Mouse (Mus musculus): Measurements from ENCODE around the gene Smad3. TPM values are rescaled to one million over a fixed set of nuclear protein-coding genes. Genes with fewer than 3 reads are reported as not detected.

Smad3 gene
- polyA plus RNA-seq, 3 experiments from 2014 or later, result 16.5 to 24.6 (median 16.8) TPM

DNA sequence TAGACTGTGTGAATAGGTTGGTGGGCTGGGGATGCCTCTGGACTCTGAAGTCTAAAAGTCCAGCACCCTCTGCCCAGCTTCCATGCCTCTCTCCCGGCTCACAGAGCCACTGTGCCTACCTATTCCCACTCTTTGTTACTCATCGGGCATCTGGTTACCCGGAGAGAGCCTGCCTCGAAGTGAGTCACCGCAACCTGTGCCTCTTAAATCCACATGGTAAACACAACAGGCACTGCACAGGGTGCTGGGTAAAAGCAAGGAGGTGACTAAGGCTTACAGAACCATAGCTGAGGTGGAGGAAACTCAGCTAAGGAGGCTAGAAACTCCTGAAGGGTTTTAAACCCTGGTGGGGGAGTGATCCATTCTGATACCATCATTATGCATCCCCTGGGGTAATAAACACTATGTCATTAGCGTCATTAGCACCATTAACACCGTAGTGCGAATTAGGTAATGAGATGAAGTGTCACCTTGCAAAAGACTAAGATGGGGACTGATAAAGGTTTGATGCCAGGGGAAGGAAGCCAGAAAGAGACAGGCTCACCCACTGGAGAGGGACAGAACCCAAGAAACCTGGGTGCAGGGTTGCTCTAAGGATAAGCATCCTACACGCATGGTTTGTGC, 38.9 kb downstream of the Smad3 start:
- ATAC-seq, result no peak

DNA sequence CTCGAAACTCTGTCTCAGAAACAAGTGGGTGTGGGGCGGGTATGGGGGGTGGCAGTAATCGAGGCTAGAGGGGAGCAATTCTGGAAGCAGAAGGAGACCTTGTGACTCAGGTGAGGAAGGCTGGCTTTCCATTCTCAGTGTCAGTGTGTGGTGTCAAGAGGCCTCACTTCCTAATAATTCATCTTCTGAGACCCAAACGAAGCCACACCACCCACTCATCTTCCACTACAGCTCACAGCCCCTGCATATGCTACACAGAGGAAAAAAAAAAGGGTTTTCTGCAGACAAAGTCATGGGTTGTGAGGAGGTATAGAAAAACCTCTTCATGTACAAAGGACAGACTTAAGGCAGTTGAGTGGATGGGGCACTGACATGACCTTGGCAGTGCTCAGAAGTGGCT, 39.6 kb downstream of the Smad3 start:
- no peak for ATAC-seq

DNA sequence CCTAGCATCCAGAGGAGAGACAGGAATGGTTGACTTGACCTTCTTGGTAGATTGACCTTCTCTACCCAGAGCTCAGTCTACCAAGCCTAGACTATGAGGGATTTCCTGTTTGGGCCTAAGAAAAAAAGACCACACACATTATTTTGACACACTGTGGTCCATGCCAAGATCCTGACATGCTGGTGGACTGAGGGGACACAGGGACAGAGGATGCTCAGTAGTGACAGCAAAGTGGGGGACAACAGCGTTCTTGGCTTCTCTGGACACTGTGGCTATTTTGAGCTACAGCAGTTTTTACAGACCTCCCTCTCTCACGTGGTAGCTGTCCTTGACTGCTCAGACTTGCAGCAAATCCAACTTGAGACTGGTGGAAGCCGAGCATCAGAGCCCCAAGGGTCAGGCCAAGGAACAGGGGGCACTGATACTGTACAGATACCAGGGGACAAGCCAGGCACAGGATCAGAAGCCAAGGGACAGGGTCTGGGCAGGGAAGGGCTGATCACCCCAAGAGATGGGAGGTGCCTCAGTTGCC, 40.3 kb downstream of the Smad3 start:
- ATAC-seq, result no peak

DNA sequence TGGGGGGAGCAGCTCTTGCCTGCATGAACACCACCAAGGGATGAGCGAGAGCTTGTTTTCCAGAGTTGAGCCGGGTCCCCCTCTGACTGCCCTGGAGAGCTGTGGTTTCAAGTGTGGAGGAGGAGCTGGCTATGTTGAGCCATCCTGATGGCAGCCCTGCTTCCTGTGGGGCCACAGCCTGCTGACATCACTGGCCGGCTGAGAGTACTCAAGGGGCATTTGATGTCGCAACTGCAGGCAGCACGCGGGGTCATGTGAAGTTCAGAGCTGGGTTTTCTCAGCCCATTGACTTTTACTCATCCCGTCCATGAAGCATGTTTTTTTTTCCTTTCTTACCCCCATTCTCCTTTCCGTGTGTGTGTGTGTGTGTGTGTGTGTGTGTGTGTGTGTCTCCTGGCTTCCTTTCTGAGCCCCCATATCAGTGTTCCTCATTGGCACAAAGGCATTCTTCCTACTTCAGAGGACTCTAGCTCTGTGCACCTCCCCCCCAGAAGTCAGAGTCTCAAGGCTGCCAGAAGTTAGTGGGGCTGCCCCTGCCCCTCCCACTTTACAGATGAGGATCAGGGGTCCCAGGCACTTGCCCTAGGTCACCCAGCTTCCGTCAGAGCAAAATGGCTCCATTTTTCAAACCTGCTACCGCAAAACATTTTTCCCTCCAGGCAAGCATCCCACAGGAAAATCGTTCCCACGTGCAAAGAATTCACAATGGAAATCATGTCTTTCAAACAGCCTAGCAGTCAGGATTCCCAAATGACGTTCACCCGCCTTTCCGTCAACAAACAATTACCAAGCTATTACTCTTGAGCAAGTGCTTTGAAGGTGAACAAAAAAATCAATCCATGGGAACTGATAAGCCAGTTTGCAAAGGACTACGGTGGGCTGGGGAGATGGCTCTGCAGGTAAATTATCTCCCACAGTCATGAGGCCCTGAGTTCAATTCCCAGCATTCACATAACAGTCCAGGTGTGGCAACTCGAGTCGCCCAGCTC, 41.4 kb downstream of the Smad3 start:
- no peak for ATAC-seq

DNA sequence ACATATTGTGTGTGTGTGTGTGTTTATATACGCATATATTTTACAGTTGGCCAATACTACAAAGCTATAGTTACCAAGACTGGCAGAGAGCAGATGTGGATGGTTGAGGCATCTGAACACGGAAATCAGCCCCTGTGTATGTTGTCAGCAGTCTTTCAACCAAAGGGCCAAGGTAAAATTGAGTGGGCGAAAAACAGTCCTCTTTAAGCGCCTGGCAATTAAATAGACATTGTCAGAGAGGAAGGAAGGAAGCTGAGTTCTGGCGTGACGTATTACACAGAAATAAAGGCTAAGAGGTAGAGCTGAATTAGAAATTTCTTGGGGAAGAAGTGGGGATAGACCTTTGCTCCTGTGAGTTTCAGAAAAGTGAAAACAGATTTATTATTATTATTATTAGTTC, 43.2 kb downstream of the Smad3 start:
- peak; percentile 60 for ATAC-seq

DNA sequence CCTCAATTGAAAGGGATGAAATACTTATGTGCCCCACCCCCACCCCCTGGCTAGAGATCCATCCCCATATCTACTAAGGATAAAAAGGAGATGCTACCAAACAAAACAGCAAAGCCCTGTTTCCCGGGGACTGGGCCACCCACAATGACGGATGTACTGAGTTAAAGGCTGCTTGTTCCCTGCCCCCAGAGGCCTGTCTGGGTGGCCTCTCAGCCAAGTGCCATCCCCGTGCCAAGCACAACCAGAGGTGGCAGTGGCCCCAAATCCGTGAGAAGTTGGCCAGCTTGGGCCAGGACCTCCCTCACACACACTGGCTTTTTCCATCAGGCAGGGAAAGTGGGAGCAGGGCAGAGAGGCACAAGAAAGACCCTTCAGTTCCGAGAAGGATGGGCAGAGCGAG, 45.0 kb downstream of the Smad3 start:
- no peak for ATAC-seq

DNA sequence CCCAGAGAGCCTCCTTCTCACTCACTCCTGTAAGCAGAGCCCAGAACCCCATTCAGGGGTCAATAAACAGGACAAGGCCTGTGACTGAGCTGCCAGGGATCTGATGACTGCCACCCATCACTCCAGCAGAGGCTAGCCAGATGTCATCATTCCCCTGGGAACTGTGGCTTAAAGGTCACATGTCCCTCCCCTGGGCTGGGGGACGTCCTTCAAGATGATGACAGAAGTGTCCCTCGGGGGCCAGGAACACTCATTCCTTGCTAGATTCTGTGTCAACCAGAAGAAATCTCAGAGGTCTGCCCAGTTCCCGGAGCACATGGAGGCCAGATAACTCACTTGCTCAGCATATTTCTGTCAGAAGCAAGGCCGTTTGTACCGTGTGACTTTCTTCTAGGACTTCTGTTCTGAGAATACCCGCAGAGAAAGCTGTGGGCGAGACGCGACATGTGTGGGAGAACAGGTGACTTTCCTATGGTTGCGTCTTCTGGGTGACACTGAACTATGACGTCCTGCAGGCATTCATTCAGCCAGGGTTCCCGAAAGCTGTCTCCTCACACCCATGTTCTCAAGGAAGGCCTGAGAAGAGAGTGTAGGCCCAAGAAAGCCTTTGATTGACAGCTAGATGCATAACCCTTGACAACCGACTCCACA, 46.1 kb downstream of the Smad3 start:
- ATAC-seq, result peak; percentile 41

DNA sequence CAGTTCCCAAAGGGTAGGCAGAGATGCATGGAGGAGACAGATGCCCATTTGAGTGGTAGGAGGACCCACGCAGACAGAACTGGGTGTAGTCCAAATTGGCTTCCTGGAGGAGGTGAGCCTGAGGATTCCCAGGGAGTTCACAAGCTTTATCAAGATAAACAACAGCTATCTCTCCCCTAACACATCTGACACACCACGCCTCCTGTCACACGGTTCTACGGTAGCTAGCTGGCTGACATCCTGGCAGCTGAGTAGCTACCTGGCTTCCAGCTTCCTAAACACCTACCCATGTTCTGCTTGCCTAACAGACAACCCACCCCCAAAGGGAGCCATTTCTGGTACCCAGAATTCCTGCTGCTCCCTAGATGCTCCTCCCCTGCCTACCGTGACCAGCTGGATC, 47.9 kb downstream of the Smad3 start:
- no peak for ATAC-seq

DNA sequence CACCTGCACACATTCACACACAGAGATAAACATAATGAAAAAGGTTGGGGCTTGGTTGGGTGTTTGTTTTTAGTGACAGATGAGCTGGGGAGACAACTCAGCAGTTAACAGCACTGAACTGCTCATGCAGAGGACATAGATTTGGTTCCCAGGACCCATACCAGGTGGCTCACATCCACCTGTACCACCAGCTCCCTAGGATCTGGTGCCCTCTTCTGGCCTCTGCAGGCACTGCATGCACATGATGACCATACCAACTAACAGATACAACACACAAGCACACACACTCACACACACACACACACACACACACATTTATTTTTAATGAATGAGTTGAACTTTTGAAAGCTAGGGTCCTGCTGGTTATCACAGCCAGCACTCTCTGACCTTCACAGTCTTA, 48.5 kb downstream of the Smad3 start:
- no peak for ATAC-seq

DNA sequence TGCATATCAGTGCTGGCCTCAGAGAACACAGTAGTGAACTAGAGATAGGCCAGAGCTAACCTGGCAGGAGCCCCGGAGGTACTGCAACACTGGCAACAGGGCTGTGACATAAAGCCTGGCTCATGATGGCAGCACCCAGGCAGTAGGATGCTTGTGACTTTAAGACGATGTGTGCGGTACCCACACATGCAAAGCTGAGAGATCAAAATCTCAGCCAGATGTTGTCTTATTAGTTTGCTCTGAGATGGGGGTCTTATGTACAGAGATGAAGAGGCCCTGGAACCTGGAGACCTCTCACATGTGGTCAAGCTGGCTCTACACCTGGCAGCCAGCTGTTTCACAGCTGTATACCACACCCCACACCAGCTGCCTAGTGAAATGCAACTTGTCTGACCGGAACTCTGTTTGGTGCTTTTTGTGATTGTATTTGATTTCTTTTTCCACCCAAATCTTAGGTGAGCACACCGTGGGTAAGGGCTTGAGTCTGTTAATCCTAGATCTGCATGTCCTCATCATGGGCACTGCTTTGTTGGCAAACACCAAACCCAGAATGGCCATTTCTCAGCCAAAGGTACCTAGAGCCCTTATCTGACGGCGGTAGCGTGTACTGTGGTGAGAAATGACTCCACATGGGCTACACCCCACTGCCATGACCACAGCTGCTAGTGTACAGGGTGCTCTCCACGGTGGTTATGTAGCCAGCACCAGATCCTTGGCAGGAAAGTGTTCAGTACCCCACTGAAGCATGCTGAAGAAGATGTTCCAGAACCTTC, 49.8 kb downstream of the Smad3 start:
- no peak for ATAC-seq

DNA sequence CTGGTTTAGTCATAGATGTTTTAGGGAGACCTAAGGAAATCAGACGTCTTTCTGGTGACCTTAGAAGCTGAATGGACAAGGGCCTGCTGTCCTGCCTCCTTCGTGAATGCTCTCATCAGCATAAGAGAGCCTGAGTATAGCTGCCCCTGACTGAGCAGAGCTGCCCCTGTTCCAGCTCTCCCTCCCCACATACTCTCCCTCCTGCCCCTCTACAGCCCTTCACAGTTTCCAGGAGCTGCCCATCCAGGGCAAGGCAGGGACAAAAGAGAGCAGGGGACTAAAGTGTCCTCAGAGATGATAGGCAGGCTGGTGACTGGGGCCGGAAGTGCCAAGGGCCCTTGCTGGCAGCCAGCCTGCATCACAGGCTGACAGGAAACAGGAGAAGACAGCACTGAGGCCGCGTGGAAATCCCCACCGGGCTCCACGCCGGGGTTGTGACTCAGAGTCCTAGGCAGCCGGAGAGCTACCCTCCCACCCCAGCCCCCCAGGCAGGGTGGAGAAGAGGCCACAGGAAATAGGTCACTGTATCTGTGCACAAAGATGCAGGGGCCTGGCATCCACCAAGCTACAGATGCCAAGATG, 51.6 kb downstream of the Smad3 start:
- ATAC-seq, result peak; percentile 96

DNA sequence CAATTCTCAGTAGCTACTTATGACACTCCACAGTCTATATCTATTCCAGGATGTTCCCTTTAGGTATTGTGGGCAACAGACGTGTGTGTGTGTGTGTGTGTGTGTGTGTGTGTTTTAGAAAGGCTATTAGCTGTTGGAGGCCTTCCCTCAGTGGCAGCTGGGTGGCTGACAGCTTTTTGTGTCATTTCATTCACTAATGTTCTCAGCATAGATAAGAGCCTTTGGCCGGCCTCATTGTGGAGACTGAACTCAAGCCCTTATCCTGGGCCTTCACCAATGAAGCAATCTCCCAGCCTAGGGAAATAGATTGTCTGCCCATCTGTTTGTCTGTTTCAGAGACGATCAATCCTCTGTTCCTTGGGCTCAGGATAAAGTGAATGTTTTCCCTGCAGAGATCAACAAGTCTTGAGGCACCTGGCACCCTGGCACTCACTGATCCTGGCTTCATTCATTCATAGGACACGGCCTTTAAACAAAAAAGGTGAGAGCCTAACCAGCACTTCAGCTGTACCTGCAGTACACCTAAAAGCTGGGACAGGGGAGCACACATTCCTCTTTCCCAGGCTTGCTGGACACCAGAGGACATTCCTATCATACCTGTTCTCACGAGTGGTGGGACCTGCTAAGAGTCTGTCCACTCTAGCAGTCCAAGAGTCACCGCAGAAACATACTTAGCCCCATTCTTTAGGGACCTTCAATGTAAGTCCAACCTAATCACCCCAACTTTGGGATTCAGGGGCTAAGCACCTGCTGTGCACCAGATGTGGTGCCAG, 52.6 kb downstream of the Smad3 start:
- ATAC-seq, result no peak

DNA sequence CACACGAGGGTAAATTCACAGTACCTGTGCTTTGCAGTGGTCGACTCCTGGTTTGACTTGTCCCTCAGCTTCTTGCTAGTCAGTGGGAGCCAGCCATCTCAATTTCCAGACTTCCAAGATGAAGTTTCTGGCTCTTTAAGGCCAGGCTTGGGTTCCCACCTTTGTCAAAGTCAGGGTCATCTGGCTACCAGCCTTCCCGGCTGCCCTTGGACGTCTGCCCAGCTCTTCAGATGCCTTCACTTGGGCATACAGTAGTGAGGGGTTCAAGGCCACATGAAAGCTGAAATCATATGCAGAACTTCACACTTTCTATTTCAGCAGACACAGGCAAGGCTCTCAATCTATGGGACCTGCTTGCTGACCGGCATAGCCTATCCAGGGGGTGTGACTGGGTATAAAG, 53.7 kb downstream of the Smad3 start:
- no peak for ATAC-seq

DNA sequence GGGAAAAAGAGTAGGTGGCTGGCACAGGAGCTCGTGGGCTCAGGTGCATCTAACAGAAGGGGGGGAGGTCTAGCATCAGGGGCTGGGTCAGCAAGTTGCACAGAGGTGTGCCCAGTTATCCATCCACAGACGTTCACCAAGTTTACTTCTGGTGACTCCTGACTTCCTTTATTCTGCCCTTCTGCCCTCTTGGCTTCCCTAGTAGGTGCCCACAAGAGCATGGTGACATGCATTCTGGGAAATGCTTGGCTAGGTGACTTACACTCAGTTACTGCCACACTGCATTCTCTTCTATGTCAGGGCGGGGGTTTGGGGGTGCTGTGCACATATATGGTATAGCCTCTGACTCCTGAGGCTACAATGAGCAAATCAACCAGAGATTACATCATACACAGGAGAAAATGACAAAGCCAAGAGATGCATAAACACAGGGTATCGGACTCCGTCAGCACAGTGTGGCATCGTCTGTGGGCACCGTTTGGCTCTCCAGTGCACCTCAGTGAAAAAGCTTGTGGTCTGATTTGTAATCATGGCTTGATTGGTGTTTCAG, 54.5 kb downstream of the Smad3 start:
- no peak for ATAC-seq

DNA sequence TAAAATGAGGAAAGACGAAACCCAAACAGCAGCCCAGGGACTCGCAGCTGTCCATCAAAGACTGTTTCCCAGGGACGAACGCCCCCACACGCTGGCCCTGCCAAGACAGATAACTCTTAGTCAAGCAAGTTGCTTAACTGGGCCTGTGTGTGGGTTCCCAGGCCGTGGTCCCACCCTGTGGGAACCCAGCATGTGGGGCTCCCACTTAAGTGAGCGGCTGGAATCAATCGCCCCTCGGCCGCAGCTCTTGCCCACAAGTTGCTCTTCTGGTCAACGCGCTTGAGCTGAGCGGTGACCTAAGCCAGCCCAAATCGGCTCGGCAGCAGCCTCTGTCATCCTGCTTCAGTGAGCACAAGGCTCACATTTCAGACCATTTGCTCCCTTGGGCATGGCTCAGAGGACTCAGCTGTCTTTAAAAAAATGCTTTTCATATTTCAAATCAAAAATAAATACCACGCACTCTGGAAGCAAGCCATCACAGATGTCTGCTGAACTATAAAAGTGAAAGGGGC, 55.2 kb downstream of the Smad3 start:
- no peak for ATAC-seq

DNA sequence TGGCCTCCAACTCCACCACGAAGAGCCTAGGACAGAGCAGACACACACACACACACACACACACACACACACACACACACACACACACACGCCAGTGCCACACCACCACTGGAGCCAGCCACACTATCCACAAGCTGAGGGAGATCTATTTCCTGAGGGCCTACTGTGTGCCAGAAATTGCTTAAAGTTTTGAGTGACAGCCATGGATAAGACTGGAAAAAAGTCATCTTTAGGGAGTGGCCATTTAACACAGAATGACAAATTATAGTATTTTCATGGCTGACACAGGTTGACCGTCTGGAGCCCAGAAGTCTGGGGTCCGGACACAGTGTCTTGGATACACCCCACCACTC, 55.9 kb downstream of the Smad3 start:
- no peak for ATAC-seq

DNA sequence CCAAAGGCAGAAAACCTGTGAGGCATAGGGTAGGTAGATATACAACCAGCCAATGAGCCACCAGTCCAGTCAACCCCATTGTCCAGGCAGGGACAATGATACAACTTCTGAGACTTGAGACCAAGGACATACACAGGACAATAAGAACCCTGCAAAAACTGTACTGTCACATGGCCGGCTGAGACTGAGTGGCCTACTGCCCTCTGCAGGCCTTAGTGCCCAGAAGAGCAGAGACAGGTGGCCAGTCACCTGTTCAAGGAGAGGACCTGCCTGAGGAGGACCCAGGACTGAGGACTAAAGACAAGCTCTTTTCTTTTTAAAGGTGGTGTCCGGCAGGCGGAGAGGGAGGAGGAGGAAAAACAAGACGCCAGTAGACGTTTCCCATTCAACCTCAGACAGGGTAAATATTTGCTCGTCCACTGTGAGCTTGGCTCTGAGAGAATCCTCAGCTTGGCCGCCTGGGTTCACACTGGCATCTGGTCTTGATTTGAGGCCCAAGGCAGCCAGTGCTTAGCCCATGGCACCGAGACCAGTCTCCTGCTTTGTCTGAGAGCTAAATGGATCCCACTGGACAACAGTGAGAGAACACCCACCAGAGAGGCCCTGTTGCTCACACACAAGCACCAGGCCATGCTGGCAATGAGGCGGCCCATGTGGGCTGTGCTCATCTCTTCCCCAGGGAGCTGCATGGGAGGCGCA, 56.4 kb downstream of the Smad3 start:
- ATAC-seq, result no peak

DNA sequence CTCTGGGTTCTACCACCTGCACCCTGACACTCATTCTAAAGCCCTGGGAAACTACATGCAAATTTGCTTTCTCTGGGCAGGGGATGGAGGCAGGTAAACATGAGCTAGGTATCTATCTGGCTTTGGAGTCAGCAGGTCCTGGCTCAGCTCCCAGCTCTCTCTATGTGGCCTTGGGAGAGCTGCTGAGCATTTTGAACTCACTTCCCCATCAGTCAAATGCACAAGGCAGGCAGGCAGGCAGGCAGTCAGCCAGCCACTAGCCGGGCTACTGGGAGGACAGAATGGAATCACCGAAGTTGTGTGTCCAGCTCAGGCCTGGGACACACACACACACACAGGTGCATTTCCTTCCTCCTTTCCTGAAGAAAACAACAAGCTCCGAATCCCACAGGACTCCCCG, 58.6 kb downstream of the Smad3 start:
- ATAC-seq, result no peak

DNA sequence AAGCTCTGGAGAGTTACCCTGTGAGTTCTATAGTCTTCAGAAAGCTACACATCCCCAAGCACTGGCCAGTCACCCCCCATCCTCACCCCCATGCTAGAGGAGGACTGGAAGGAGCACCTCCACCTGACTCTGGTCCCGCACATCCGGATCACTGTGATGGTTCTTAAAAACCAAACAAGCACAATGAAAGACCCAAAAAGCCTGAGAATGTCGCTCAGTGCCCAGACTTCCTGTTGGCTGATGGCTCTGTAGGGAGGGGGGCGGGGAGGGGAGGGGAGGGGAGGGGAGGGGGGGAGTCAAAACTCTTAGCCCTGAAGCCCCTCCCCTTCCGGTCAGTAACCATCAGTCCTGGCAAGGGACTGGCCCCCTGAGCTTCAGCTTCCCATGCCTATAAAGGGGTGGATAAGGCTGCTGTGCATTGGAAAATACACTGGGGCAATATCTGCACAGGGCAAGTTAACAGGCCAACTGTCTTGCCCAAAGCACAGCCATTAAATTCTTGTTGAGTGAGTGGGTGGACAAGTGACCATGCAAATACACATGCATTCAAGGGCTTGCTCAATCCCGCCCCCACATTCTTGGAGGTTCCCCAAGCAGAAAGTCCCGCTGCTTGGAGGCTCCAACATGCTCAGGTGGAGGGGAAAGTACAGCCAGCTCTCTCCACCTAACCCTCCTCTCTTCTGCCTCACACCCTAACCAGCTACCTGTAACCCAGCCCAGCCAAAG, 59.3 kb downstream of the Smad3 start:
- peak; percentile 78 for ATAC-seq

DNA sequence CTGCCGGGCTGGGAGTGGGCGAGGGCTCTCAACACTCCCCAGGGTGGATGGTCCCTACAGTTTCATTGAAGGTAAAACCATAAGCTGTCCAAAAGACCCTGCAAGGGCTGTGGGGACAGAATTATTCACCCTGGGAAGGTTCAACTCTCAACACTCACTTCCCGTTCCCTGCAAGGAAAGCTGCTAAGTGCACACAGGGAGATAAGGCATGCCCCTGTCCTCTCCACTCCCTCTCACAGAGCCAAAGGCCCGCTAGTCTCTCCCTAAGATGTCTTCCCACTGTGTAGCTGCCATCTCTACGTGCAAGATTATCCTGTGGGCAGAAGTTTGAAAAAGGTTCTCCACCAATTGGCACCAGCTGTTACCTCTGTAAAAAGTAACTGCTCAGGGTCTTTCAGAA, 60.2 kb downstream of the Smad3 start:
- no peak for ATAC-seq
